Mouse (Mus musculus): ENCODE data around the gene Slc25a41.

Slc25a41 gene

DNA sequence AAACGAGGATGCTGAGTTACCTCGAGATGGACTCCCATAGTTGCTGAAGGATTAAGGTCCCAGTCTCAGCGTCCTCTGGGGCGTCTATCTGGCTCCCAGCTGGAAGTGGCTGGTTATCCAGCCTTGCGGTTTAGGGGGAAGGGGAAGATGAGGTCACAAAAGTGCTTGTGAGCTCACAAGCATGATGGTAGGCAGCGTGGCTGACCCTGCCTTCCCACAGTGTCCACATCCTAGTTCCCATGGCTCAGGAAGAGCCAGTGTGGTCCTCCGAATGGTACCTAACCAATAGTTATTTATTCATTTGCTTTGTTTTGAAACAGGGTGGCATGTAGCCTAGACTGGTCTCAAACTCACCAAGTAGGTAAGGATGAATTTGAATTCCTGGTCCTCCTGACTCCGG lies at the start of gene Slc25a41:
Slc25a41 (minus strand) TSS at position 101 of the 400 bp plus-strand sequence.
- in situ Hi-C loops (cut with MboI, MseI): no loop called here

DNA sequence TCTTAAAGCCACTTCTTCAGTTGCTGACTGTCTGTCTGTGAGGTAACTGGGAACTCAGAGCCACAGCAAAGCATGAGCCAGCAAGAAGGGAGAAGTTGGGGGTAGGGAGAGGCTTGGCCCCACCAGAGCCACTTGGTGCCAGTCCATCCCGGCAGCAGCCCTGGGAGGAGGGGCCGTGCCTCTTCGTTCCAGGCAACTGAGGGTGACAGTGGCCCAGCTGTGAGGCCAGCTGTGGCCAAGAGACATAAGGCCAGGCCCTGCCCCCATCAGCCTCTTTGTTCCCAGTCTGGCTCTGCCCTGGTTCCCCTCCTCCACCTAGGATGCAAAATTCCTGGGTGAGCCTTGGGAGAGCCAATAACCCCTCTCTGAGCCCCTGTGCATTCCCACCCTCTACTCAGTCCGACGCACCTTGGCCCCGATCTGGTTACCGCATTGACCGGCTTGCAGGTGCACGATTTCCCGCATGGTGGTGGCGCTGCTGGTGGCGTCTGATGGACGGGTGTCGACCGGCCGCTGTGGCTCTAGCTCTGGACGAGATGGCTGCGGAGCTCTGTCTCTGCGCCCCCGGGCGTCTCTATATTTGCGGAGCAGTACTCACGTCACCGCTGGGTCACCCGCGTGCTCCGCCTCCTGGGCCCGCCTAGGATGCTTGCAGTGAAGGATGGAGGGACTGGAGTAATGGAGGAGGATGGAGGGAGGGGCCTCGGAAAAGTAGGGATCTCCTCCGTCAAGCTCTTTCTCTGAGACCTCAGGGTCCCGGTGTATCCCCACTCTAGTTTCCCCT lies 45.8 kb upstream of the Slc25a41 start, which contains the start of gene Tubb4a:
Tubb4a (minus strand) TSS at position 734 of the 784 bp plus-strand sequence.
- in situ Hi-C loops (cut with MboI, MseI): no loop called here

DNA sequence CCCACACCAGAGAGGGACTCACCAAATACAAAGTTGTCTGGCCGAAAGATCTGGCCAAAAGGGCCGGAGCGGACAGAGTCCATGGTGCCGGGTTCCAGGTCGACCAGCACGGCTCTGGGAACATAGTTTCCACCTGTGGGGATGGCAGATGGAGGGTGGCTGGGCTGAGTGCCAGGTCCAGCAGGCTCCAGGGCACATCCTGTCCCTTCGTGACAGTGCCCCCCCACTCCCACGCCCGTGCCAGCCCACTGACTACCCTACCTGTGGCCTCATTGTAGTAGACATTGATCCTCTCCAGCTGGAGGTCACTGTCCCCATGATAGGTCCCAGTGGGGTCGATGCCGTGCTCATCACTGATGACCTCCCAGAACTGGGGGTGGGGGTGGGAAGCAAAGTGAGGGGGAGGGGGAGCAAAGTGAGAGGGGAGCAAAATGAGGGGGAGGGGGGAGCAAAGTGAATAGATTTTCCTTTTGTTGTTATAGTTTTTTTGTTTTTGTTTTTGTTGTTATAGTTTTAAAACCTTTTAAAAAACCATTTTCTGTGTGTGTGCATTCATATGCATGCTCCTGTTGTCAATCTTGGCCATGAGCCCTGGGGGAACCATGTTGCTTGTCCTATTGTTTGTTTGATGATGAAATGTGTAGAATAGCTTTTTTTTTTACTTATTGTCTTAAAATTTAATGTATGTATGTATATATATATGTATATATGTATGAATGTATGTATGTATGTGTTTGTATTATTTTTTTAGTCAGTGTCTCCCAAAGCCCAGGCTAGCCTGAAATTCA lies 44.7 kb upstream of the Slc25a41 start:
- in situ Hi-C loops (cut with MboI, MseI): no loop called here

DNA sequence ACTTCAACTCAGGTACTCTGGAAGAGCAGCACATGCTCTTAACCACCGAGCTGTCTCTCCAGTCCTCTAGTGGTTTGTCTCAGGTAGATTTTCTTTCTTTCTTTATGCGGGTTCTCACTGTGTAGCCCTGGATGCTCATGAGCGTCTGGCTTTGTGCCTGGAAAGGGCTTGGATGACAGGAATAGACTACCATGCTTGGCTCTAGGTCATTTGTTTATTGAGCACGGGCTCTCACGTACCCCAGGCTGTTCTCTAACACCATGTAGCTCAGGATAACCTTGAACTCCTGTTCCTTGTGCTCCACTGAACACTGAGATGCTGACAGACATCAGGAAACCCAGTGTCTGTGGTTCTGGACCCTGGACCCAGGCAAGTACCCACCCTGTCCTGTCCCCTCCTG lies 41.0 kb upstream of the Slc25a41 start:
- in situ Hi-C loops (cut with MboI, MseI): no loop called here

DNA sequence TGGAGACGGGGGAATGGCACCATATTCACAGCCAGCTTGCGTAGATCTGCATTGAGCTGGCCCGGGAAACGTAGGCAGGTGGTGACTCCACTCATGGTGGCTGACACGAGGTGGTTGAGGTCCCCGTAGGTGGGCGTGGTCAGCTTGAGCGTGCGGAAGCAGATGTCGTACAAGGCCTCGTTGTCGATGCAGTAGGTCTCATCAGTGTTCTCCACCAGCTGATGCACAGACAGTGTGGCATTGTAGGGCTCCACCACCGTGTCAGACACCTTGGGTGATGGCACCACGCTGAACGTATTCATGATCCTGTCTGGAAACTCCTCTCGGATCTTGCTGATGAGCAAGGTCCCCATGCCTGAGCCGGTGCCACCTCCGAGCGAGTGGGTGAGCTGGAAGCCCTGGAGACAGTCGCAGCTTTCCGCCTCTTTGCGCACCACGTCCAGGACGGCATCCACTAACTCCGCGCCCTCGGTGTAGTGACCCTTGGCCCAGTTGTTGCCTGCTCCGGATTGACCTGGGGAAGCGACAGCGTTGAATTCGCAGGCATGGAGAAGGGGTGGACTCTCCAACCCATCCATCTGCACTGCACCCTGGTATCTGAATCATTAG lies 39.9 kb upstream of the Slc25a41 start:
- in situ Hi-C loops (cut with MboI, MseI): no loop called here

DNA sequence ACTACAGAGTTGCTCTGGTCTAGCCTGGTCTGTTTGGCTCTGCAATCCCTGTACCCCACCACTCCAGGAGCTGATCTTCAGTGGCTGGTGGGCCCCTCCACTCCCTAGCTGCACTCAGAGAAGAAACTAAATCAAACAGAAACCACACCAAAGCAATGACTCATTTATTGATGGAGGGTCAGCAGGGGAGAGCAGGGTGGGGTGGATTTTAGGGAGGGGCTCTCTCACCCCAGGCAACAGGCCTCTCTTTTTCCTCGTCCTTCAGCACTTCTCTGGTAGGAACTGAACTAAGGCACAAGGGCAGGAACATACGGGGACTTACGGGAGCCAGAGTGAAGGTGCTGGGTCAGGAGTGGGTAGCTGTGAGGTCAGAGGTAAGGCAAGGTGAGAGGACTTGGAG lies 38.5 kb upstream of the Slc25a41 start:
- in situ Hi-C loops (cut with MboI, MseI): no loop called here

DNA sequence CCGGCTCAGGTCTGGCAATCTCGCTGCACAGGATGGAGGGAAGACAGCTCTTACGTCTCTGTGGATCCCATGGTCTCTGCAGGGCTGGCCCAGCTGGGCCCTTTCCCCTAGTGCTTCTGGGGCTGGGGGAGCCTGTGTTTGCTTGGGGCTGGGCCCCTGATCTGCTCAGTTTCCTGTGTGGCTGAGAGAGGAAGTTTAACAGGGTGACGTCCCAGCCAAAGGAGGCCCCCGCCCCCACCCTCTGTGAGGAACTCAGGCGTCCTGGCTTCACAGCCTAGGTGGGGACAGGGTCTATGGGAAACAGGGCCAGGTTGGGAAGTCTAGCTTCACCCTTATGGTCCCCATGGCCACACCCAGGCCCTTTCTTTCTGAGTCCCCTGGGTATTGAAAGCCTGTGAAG lies 36.9 kb upstream of the Slc25a41 start, which contains the start of gene Dennd1c:
Dennd1c (minus strand) TSS at position 179 of the 400 bp plus-strand sequence.
- in situ Hi-C loops (cut with MboI, MseI): no loop called here

DNA sequence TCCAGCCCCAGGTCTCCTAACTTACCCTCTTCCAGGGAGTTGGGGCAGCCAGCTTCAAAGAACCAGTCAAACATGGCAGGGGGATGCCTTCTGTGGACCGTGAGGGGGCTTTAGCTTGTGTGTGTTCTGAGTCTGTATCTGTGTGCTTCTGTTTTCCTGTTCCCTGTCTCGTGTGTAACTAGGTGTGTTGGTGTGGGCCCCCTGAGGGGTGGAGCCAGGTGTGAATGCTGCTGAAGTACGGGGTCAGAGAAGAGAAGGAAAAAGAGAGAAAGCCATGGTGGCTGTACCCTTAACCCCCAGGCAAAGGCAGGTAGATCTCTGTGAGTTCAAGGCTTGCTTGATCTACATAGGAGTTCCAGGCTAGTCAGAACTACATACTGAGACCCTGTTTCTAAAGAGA lies 35.5 kb upstream of the Slc25a41 start:
- in situ Hi-C loops (cut with MboI, MseI): no loop called here

DNA sequence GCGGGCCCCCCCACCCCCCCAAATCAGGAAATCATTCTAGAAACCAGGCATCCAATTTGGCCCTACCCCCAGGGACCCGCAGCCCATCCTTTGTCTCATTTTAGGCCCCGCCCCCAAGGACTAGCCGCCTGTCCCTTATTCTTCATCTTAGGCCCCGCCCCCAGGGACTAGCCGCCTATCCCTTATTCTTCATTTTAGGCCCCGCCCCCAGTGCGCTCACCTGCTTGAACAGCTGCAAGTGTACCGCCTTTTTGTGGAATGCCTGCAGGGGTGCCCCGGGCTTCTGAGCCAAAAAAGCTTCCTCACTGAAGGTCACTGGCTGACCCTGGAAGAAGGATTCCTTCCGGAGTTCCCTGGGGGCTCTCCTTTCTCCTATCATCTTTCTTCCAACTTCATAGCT lies 29.2 kb upstream of the Slc25a41 start:
- in situ Hi-C loops (cut with MboI, MseI): no loop called here

DNA sequence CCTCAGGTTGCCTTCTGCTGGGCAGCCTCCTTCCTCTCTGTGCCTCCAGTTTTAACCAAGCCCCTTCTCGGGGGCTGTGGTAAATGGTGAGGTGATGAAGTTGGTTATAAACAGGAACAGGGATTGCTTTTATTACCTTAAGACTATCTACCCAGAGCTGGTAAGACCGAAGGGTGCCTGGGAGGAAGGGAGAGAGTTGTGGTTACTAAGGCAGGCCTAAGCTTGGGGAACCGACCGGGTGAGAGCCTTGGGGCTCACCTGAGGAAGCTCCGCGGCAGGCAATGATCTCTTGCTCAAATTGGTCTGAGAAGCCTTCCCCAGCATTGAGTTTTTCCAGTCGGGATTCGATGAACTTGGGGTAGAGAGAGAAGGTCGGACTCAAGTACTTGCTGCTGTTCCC lies 28.8 kb upstream of the Slc25a41 start:
- in situ Hi-C loops (cut with MboI, MseI): no loop called here

DNA sequence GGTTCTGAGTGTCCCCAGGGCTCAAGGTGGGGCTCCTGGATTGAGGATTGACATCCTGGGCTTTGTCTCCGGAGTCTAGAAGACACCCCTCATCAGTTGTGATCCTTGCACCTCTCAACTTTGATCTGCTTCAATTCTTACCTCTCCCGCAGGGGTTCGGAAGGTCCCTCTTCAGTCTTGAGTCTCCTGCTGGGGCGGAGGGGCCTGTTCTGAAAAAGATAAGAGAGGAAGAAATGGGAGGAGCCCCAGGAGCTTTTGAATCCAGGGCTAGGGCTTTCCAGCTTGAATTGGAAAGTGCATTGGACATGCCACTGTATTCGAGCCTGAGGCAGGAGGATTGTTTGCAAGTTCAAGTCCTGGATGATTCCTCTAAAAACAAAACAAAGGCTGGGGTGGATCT lies 25.5 kb upstream of the Slc25a41 start:
- in situ Hi-C loops (cut with MboI, MseI): no loop called here

DNA sequence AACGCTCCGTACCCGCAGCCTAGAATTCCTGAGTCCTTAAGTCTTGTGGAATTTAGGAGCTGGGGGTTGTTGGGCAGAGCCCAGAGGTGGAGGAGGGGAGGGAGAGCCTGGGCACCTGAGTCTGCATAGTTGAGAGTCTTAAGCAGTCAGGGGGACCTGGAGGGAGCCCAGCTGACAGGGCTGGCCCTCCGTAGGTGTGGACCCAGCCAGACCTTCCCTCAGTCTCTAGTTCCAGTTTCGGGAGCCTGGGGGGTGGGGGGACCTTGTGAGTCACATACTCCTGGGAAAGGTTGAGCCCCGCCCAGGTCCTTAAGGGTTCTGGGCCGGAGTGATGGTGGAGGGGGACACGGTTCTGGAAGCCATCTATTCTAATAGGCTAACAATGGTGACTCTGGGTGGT lies 21.6 kb upstream of the Slc25a41 start:
- in situ Hi-C loops (cut with MboI, MseI): no loop called here

DNA sequence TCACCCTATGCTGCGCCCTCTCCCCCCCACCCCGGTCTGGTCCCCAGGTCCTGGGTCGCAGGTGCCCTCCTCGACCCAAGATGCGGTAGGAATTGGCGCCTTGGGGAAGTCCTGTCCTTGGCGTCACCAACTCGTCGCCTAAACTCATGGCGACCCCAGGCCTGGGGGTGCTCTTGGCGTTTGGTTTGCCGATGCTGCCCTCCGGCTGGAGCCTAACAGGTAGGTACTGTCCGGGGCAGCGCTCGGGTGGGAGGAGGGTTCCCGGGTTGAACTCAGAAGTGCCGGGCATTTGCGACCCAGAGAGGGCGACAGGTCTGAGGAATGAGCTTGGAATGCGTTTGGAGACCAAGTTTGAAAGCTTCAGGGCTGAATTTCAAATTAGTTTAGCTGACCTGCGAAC lies 21.1 kb upstream of the Slc25a41 start:
- in situ Hi-C loops (cut with MboI, MseI): no loop called here

DNA sequence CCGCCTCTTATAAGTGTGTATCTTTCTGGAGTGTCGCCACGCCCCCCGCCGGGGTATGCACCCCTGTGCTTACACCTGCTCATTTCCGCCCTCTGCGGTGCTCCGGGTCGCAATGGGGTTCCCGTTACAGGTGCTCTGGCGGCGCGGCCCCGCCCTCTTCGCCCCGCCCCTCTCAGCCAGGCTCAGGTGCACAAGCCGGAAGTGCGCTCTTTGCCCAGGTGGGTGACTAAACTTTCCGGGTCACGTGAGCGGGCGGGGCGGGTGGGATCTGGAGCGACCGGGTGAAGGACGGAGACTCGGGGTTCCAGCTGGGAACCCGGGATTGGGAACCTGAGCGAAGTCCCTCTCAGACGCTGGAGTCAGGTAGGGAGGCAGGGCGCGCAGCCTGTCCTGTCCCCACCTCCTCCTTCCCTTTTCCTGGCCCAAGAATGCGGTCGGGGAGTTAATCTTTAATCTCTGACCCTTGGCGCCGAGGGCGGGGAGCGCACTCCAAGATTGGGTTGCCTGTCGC lies 20.6 kb upstream of the Slc25a41 start:
- in situ Hi-C loops (cut with MboI, MseI): no loop called here

DNA sequence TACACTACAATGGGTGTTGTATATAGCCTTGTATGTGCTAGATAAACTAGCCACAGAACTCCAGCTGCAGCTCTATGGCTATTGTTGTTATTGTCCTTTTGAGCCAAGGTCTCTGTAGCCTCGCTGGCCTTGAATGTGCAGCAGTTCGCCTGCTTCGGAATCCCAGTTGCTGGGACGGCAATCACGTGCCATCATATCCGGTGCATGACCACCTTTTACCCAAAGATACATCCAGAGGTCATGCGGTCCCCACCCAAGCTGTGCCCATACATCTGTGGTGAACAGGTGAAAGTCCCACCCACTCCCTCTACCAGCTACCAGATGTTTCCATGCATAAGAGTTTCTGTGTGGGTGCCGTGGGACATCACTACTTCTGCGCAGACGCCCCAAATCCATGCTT lies 19.6 kb upstream of the Slc25a41 start:
- in situ Hi-C loops (cut with MboI, MseI): no loop called here

DNA sequence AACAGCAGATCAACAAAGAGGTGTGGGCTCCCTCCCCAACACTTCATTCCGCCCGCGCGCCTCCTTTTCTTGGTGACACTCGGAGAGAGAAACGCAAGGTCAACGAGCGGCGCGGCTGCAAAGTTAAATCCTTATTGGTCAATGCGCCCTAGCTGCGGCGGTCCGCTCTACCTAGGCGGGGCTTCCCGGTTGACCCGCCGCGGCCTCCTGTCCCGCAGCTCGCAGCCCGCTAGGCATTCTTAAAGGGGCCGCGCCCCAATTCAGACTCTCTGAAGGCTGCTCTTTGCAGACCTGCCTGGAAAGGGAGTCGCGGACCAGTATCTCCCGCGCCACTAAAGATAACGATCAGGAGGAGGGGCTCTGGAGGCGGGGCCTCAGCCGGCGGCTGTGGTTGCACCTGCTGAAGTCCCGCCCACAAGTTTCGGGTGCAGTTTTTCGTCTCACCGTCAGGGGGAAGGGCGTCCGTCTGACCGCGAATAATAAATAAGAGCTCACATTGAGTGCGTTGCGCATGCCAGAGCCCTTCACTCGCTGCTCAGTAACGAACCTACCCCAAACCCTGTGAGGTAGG lies 18.9 kb upstream of the Slc25a41 start:
- in situ Hi-C loops (cut with MboI, MseI): no loop called here

DNA sequence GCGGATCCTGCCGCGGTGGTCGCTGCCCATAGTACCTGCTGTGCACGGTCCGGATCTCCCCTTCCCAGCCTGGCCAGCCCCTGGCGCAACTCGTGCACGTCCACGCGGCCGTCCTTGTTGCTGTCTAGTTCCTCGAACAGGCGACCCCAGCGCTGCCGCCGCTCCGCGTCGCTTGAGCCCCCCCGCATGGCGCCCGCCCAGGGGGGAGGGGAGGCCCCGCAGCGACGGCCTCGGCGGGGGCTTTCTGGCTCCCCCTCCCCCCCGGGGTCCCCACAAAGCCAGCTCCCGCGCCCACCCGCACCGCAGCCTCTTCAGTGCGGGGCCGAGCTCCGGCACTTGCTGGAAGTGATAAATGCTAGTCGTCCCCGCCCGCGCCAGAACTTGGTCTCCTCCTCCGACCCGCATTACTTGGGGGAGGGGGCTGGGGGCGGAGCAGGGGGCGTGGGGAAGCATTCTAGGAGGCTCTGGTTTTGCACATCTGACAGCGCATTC lies 18.1 kb upstream of the Slc25a41 start, which contains the start of gene Slc25a23:
Slc25a23 (minus strand) TSS at position 378 of the 492 bp plus-strand sequence.
- in situ Hi-C loops (cut with MboI, MseI): no loop called here

DNA sequence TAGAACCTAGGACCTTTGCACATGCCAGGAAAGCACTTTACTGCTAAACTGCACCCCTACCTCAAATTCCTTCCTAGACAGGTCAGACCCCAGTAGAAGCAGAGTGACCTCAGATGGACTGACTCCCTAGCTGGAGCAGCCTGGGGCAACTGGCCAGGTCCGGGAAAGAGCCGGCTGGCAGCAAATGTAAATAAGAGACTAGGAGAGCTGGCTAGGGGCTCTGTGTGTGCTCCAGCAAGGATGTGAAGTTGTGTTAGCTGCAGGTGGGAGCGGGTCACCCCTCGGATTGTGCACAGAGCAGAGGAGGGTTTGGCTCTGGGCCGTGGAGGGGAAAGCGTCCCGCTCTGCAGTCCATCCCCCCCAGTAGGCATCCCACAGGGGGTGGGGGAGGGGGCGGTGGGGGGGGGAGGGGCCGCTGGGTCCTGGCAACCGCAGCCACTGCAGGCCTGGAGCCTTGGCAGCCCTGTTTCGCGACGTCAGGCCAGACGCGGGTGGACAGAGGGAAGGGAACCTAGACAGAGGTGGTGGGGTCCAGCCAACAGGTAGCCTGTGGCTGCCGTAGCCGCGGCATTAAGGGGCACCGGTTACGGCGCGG lies 17.5 kb upstream of the Slc25a41 start, which contains the start of gene Crb3:
Crb3 (plus strand) TSS at position 215 of the 595 bp plus-strand sequence.
- in situ Hi-C loops (cut with MboI, MseI): no loop called here

DNA sequence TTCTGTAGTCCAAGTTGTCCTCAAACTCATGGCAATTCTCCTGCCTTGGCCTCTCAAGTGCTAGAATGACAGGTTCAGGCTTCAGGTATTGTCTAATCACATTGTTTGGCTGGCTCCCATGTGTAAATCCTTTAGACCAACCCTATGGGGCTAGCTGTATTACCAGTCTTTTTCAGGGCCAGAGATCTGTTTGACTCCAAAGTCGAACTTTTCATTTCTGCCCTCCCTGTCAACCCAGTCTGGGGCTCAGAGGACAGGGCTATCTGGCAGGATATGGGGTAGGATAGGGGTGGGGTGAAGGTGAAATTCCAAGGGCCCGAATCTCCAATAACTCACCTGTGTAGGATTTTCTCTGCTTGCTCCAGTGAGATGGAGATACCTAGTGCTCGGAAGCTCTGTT lies 14.8 kb upstream of the Slc25a41 start:
- in situ Hi-C loops (cut with MboI, MseI): no loop called here

DNA sequence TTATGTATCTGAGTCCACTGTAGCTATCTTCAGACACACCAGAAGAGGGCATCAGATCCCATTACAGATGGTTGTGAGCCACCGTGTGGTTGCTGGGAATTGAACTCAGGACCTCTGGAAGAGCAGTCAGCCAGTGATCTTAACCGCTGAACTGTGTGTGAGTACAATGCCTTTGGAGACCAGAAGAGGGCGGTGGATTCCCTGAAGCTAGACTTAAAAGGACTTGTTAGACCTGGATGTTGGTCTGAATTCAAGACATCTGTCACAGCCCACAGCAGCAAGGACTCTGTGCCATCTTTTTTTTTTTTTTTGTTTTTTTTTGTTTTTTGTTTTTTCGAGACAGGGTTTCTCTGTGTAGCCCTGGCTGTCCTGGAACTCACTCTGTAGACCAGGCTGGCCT lies 10.2 kb upstream of the Slc25a41 start:
- in situ Hi-C loops (cut with MboI, MseI): loop anchor here in 1 of 2 experiments (5.0 kb wide), 1 partner anchor 121 kb away; no protein-coding TSS in a partner anchor

DNA sequence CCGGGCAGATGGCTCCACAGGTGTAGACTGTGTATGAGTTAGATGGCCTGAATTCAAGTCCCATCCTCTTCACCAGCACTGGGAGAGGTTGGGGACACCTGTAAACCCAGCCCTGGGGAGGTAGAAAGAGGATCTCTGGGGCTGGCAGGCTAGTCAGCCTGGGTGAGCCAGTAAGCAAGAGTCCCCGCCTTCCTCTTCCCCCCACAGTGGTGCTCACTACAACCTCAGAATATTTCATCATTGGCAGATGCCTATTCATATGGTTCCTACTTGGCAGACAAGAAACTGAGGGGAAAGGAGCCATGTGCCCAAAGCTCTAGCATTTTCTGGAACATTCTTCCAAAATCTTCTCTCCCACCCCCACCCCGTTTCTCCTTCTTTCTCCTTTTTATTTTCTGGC lies 7.4 kb upstream of the Slc25a41 start:
- in situ Hi-C loops (cut with MboI, MseI): no loop called here

Measured in T-helper 17 cell (primary cell).